26 mouse cellular contexts compared by ENCODE assay signal in the genomic region with DNA sequence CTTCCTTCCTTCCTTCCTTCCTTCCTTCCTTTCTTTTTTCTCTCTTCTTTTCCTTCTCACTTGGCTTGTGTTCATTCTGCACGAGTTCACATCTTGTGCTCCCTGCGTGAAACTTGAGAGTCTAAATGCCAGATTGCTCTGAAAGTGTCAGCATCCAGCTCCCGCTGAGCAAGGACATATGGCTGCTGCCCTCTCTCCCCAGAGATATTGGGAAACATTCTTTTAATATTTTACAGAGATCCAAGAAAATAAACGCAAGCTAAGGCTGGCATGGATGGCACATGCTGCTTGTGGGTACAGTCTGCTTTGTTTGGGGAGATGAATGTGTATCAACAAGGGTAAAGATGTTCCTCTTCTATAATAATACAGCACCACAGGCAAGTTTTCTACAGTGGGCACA. TPM values are rescaled to one million over a fixed set of nuclear protein-coding genes. Genes with fewer than 3 reads are reported as not detected.
DNase-seq lines count a peak whose midpoint lies in the region; ATAC-seq and TF ChIP-seq lines count a peak whose summit lies in the region.
"Had no signal": no experiment of that assay in that cellular context is flagged by ENCODE, and none has a peak within 500 bp of the region (broad histone marks: within the 10 kb centered on the region; RNA-seq: fewer than 3 reads in every experiment).

No protein-coding gene starts in this region.

- H3K9me3 ChIP-seq in heart, embryonic 11.5 days (replicated peaks; ENCODE audit: control insufficient read depth, low read length): no peaks in the 10 kb centered on the region
- H3K9me3 ChIP-seq in midbrain, postnatal 0 days (ENCODE audit: low read length): no peaks in the 10 kb centered on the region
- H3K9me3 ChIP-seq in midbrain, embryonic 15.5 days: no peaks in the 10 kb centered on the region
- H3K9me3 ChIP-seq: heart, embryonic 10.5 days; limb, embryonic 12.5 days; liver, embryonic 13.5 days; midbrain, embryonic 13.5 days; stomach, embryonic 15.5 days had no signal

- peak; percentile 49 for DNase-seq in heart, adult 11 months
- DNase-seq in midbrain, postnatal 0 days (ENCODE audit: low spot score): peak; percentile 44
- DNase-seq in cerebellum, postnatal 14 days: peak; percentile 73 to 89
- no peak for DNase-seq in adrenal gland, postnatal 4 days (ENCODE audit: low spot score in 2 of 2)
- no peak for DNase-seq in ovary, postnatal 14 days (ENCODE audit: low spot score)
- DNase-seq: adrenal gland, postnatal 14 days; gastrocnemius, postnatal 36 days; heart, postnatal 14 days; liver, embryonic 13.5 days; thymus, adult 2 months had no signal

- WGBS in heart, embryonic 11.5 days (ENCODE audit: insufficient replicate concordance): 46% methylated on average over 4 of the region's 4 CpGs
- 54% methylated on average over 4 of the region's 4 CpGs for WGBS in midbrain, postnatal 0 days
- WGBS in midbrain, embryonic 15.5 days: 66% methylated on average over 4 of the region's 4 CpGs

- H3K4me2 ChIP-seq in heart, embryonic 11.5 days: no peak overlapping the region
- no peak overlapping the region for H3K4me2 ChIP-seq in midbrain, postnatal 0 days (ENCODE audit: low read depth, low read length, poor library complexity, severe bottlenecking)
- no peak overlapping the region for H3K4me2 ChIP-seq in midbrain, embryonic 15.5 days
- H3K4me2 ChIP-seq: limb, embryonic 12.5 days; liver, embryonic 13.5 days; midbrain, embryonic 13.5 days; stomach, embryonic 15.5 days had no signal

- TF ChIP-seq CTCF in midbrain, postnatal 0 days (IDR thresholded peaks at IDR 0.05): no peak

- no peaks in the 10 kb centered on the region for H3K27me3 ChIP-seq in heart, embryonic 11.5 days (ENCODE audit: control insufficient read depth, insufficient read depth, low read length)
- no peaks in the 10 kb centered on the region for H3K27me3 ChIP-seq in midbrain, postnatal 0 days (ENCODE audit: insufficient read depth, low read length)
- no peaks in the 10 kb centered on the region for H3K27me3 ChIP-seq in midbrain, embryonic 15.5 days (replicated peaks)
- H3K27me3 ChIP-seq: limb, embryonic 12.5 days; liver, embryonic 13.5 days; midbrain, embryonic 13.5 days; stomach, embryonic 15.5 days had no signal

- no peak overlapping the region for H3K4me3 ChIP-seq in heart, embryonic 11.5 days (ENCODE audit: low read depth, low read length)
- no peak overlapping the region for H3K4me3 ChIP-seq in midbrain, postnatal 0 days (ENCODE audit: low read depth, low read length)
- no peak overlapping the region for H3K4me3 ChIP-seq in midbrain, embryonic 15.5 days
- H3K4me3 ChIP-seq: heart, embryonic 10.5 days; limb, embryonic 12.5 days; liver, embryonic 13.5 days; midbrain, embryonic 13.5 days; stomach, embryonic 15.5 days had no signal

- ATAC-seq in heart, embryonic 11.5 days (replicated peaks; ENCODE audit: insufficient number of reproducible peaks, low FRiP score, low TSS enrichment): no peak
- no peak for ATAC-seq in midbrain, postnatal 0 days (ENCODE audit: low FRiP score)
- no peak for ATAC-seq in midbrain, embryonic 15.5 days (replicated peaks)
- ATAC-seq: activated CD4-positive, CD25-positive, alpha-beta regulatory T cell, adult 4 months; midbrain, embryonic 13.5 days had no signal

- no peaks in the 10 kb centered on the region for H3K36me3 ChIP-seq in heart, embryonic 11.5 days (ENCODE audit: control insufficient read depth, insufficient read depth, low read length)
- peaks cover 15% of the 10 kb centered on the region; the same call in 1 of the 2 replicates for H3K36me3 ChIP-seq in midbrain, postnatal 0 days (ENCODE audit: insufficient read depth, low read length)
- H3K36me3 ChIP-seq in midbrain, embryonic 15.5 days (replicated peaks): peaks cover 18% of the 10 kb centered on the region; the same call in 1 of the 2 replicates
- H3K36me3 ChIP-seq: heart, embryonic 10.5 days; liver, embryonic 13.5 days; stomach, embryonic 15.5 days had no signal

- H3K27ac ChIP-seq in heart, embryonic 11.5 days (ENCODE audit: low read depth, low read length): no peak overlapping the region
- no peak overlapping the region for H3K27ac ChIP-seq in midbrain, postnatal 0 days (ENCODE audit: low read depth, low read length)
- no peak overlapping the region for H3K27ac ChIP-seq in midbrain, embryonic 15.5 days
- H3K27ac ChIP-seq: heart, embryonic 10.5 days; limb, embryonic 12.5 days; liver, embryonic 13.5 days; midbrain, embryonic 13.5 days; stomach, embryonic 15.5 days had no signal

- no peaks in the 10 kb centered on the region for H3K4me1 ChIP-seq in heart, embryonic 11.5 days (ENCODE audit: control insufficient read depth, insufficient read depth, low read length)
- no peaks in the 10 kb centered on the region for H3K4me1 ChIP-seq in midbrain, postnatal 0 days (ENCODE audit: insufficient read depth, low read length)
- no peaks in the 10 kb centered on the region for H3K4me1 ChIP-seq in midbrain, embryonic 15.5 days
- H3K4me1 ChIP-seq: heart, embryonic 10.5 days; liver, embryonic 13.5 days; midbrain, embryonic 13.5 days; stomach, embryonic 15.5 days had no signal

- H3K9ac ChIP-seq in heart, embryonic 11.5 days (ENCODE audit: low read depth, low read length): no peak overlapping the region
- no peak overlapping the region for H3K9ac ChIP-seq in midbrain, postnatal 0 days (replicated peaks; ENCODE audit: low read length, poor library complexity, severe bottlenecking)
- no peak overlapping the region for H3K9ac ChIP-seq in midbrain, embryonic 15.5 days
- H3K9ac ChIP-seq: limb, embryonic 12.5 days; liver, embryonic 13.5 days; midbrain, embryonic 13.5 days; stomach, embryonic 15.5 days had no signal

RNA-seq across cellular contexts. Expression of gene Gm21954, which starts 11.3 kb away (rescaled TPM):
- not detected in 2 replicates for polyA plus RNA-seq in heart, embryonic 11.5 days (2014; fragmentation: Nextera tagmentation; extraction: Ambion mirVana)
- total RNA-seq in midbrain, postnatal 0 days (2014; rRNA removed): not detected in 2 replicates
- polyA plus RNA-seq in midbrain, postnatal 0 days (2015; fragmentation: Nextera tagmentation; extraction: Ambion mirVana): not detected in 2 replicates
- not detected in 2 replicates for polyA plus RNA-seq in midbrain, embryonic 15.5 days (2015; fragmentation: Nextera tagmentation; extraction: Ambion mirVana)
- not detected for total RNA-seq in adrenal gland, postnatal 4 days (2021)
- total RNA-seq: adrenal gland, postnatal 14 days; gastrocnemius, postnatal 36 days; heart, postnatal 14 days; left cerebral cortex, adult 18-20 months; megakaryocyte progenitor cell, adult 5-6 weeks; neutrophil, adult 5-6 weeks had no signal
- polyA plus RNA-seq: activated CD4-positive, CD25-positive, alpha-beta regulatory T cell, adult 4 months; C2C12; heart, embryonic 10.5 days; intestine, embryonic 14.5 days; kidney, embryonic 14.5 days; limb, embryonic 12.5 days; liver, embryonic 13.5 days; lung, embryonic 16.5 days; midbrain, embryonic 13.5 days; small intestine, adult 2 months; stomach, embryonic 15.5 days; thymus, adult 2 months; urinary bladder, adult 2 months had no signal

Comparison
In these comparisons a context has a peak if more than half of its experiments do, and no peak if none do; other contexts are left out.
1. DNase-seq: peak in heart, adult 11 months (single experiment), midbrain, postnatal 0 days (single experiment) and cerebellum, postnatal 14 days (2 of 2); none in adrenal gland, postnatal 4 days (0 of 2) and ovary, postnatal 14 days (single experiment).